Mouse (Mus musculus) lung, embryonic 14.5 days (tissue): ENCODE data around the gene Unc45a. TPM values are rescaled to one million over a fixed set of nuclear protein-coding genes. Genes with fewer than 3 reads are reported as not detected.

ENCODE experiments used
- ATAC-seq: fragments of 200-750 bp; cut with Nextera tagmentation; 2 replicates; pipeline ENCODE4 v1.8.0; 2017; ENCODE audit warnings: mild to moderate bottlenecking, moderate TSS enrichment, moderate library complexity; ENCODE audit not compliant: insufficient read depth
- DNase-seq: peaks from one replicate; pipeline ENCODE4 v3.0.0-alpha.2; 2015
- H3K27ac ChIP-seq: fragments of 300-500 bp; sonication (generic); 2 replicates; pipeline ENCODE4 v1.5.1; 2014; ENCODE audit warnings: low read depth, mild to moderate bottlenecking, moderate library complexity
- H3K27me3 ChIP-seq: fragments of 300-500 bp; sonication (generic); 2 replicates; pipeline ENCODE4 v1.6.1; 2014; ENCODE audit warnings: low read length, control low read depth; ENCODE audit not compliant: insufficient read depth
- H3K36me3 ChIP-seq: fragments of 300-500 bp; sonication (generic); 2 replicates; pipeline ENCODE4 v1.6.1; 2014; ENCODE audit warnings: control low read depth; ENCODE audit not compliant: insufficient read depth
- H3K4me1 ChIP-seq: fragments of 300-500 bp; sonication (generic); 2 replicates; pipeline ENCODE4 v1.6.1; 2014; ENCODE audit warnings: antibody characterized with exemption, control low read depth; ENCODE audit not compliant: insufficient read depth
- H3K4me2 ChIP-seq: fragments of 300-500 bp; sonication (generic); 2 replicates; pipeline ENCODE4 v1.6.1; 2014; ENCODE audit warnings: mild to moderate bottlenecking
- H3K4me3 ChIP-seq: fragments of 300-500 bp; sonication (generic); 2 replicates; pipeline ENCODE4 v1.5.1; 2014; ENCODE audit warnings: low read depth, low read length
- H3K9ac ChIP-seq: fragments of 300-500 bp; sonication (generic); 2 replicates; pipeline ENCODE4 v1.6.1; 2014
- H3K9me3 ChIP-seq: fragments of 300-500 bp; sonication (generic); 2 replicates; pipeline ENCODE4 v1.6.1; 2016; ENCODE audit warnings: low read depth, low read length, control low read depth
- CTCF ChIP-seq: IDR thresholded peaks from 2 replicates; pipeline ENCODE4 v1.5.1; 2016; ENCODE audit warnings: antibody characterized with exemption, low read depth
- WGBS: fragments of 180-500 bp; shearing (Covaris S2); extraction: QIAGEN DNeasy Blood & Tissue Kit; methylation state at CpG from one replicate; pipeline ENCODE4 v1.1.7; 2014; 5-methylcytosine and 5-hydroxymethylcytosine counted together
- polyA plus RNA-seq: library from polyadenylated mRNA; unstranded; fragments of >200 nt; fragmentation: Nextera tagmentation; extraction: Ambion mirVana; gene quantifications from 2 replicates; pipeline ENCODE4 v1.2.1, GENCODE M21; 2014

Gene Unc45a
- polyA plus RNA-seq = 34.3 and 35.3 TPM in 2 replicates

DNA sequence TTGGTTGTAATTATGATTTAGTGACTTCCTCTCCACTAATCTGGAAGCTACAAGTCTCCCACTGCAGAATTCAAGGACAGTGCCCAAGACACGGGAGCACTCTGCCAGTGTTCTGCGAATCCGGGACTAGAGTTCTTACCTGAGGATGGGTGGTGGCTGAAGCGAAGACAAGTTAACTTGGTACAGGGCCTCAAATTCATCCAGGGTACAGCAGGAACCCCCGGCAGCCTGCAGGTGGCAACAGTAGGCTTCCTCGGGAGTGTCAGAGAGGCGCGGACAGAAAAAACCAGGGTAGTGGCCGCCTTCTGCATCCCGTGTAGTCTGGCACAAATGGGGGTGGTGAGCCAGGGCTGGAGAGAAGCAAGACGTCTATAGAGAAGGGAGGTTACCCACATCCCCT, at the start of gene Unc45a:
Unc45a (minus strand) TSS at position 213 of the 400 bp plus-strand sequence.
- WGBS = 2% methylated on average over 11 of the region's 11 CpGs
- H3K27ac ChIP-seq = peak within 1 kb of the TSS; percentile 92

DNA sequence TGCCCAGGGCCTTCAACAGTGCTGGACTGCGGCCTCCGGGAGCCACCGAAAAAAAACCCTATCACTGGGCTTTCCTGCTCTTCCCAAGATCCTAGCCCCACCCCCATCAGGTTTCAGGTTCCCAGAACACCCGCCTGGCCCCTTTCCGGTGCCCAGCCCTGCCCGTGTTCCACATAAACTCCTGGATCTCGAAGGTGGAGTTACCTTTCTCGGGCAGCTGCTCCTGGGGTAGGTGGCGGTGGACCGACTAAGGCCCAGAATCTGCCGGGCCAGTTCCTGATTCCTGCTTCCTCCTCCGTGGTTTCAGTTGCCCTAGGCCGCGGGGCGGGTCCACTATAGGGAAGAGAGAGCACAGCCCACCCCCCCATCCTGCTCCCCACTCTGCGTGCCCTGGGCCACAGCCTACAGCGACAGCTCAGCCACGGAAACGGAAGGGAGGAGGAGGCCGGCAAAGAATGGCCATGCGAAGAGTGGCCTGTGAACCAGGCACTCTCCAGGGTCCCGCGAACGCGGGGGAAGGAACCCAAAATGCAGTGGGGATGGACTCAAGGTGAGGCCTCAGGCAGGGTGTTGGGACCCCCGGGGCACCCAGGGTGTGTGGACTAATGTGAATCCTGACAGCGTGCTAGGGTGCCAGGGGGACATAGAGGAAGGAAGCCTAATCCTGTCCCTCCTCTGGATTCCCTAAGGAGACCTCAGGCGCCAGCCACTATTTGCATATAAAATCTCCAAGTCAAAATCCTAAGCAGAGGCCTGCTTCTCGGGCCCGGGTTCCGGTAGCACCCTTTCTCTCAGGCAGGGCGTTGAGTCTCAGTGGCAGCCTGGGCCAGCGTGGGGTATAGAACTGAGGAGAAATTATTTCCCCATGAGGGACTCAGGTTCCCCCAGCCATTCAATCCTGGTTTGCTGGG, 47.1 kb upstream of the Unc45a start, which contains the start of gene Fes:
Fes (minus strand) TSS at position 314 of the 911 bp plus-strand sequence.
- TF ChIP-seq CTCF = no peak
- Histone ChIP-seq H3K9ac (peak within 1 kb of the TSS; percentile 61), H3K9me3 (no peaks in the 10 kb centered on the region), H3K36me3 (peaks cover 39% of the 10 kb centered on the region), H3K27me3 (no peaks in the 10 kb centered on the region), H3K27ac (peak within 1 kb of the TSS; percentile 78), H3K4me3 (peak within 1 kb of the TSS; percentile 33), H3K4me2 (peak within 1 kb of the TSS; percentile 60), H3K4me1 (peaks cover 4% of the 10 kb centered on the region; the same call in 1 of the 2 replicates)
- 17% methylated on average over 33 of the region's 33 CpGs for WGBS
- ATAC-seq (peak; percentile 22), DNase-seq (peak; percentile 59)

More for the DNA sequence above, at the start of gene Unc45a:
- peak within 1 kb of the TSS; percentile 62 for H3K4me3 ChIP-seq
- peak; percentile 60 for ATAC-seq
- no peaks in the 10 kb centered on the region for H3K9me3 ChIP-seq
- H3K9ac ChIP-seq = peak within 1 kb of the TSS; percentile 66
- 0 out of 2 replicates have a peak, but pooled peaks cover 13% of the 10 kb centered on the region for H3K4me1 ChIP-seq
- TF ChIP-seq CTCF = peak; percentile 79
- H3K4me2 ChIP-seq = peak within 1 kb of the TSS; percentile 86
- H3K36me3 ChIP-seq = peaks cover 20% of the 10 kb centered on the region
- DNase-seq = peak; percentile 87
- H3K27me3 ChIP-seq = no peaks in the 10 kb centered on the region

GRCm38 (mm10) chr7:80387033-80387632, 46.3 kb upstream of the Unc45a start:
- DNase-seq (peak; percentile 17), ATAC-seq (no peak)
- Histone ChIP-seq H3K27me3 (no peaks in the 10 kb centered on the region), H3K9ac (peak overlapping the region; percentile 61), H3K27ac (peak overlapping the region; percentile 78), H3K9me3 (no peaks in the 10 kb centered on the region), H3K4me2 (peak overlapping the region; percentile 60), H3K36me3 (peaks cover 35% of the 10 kb centered on the region), H3K4me1 (peaks cover 4% of the 10 kb centered on the region; the same call in 1 of the 2 replicates), H3K4me3 (peak overlapping the region; percentile 33)
- 42% methylated on average over 17 of the region's 17 CpGs for WGBS
- no peak for TF ChIP-seq CTCF

- H3K4me1 ChIP-seq = peaks cover 4% of the 10 kb centered on the region; the same call in 1 of the 2 replicates
- DNase-seq = peak; percentile 97
- H3K9ac ChIP-seq = 0 out of 2 replicates have a peak overlapping the region, but pooled peaks have one; percentile 11
- TF ChIP-seq CTCF = peak; percentile 98
- no peaks in the 10 kb centered on the region for H3K9me3 ChIP-seq
- 36% methylated on average over 18 of the region's 18 CpGs for WGBS
- H3K27me3 ChIP-seq = no peaks in the 10 kb centered on the region
- peaks cover 27% of the 10 kb centered on the region for H3K36me3 ChIP-seq
- peak; percentile 82 for ATAC-seq
- peak overlapping the region; percentile 60 for H3K4me2 ChIP-seq
- no peak overlapping the region for H3K4me3 ChIP-seq
- peak overlapping the region; percentile 22; the same call in 1 of the 2 replicates for H3K27ac ChIP-seq
Measured at GRCm38 (mm10) chr7:80386235-80386930, 45.6 kb upstream of the Unc45a start.

GRCm38 (mm10) chr7:80382919-80383318, 42.1 kb upstream of the Unc45a start:
- H3K27ac ChIP-seq = no peak overlapping the region
- H3K4me3 ChIP-seq = no peak overlapping the region
- 59% methylated on average over 11 of the region's 11 CpGs for WGBS
- peaks cover 4% of the 10 kb centered on the region; the same call in 1 of the 2 replicates for H3K4me1 ChIP-seq
- no peak for DNase-seq
- no peaks in the 10 kb centered on the region for H3K9me3 ChIP-seq
- H3K4me2 ChIP-seq = no peak overlapping the region
- H3K27me3 ChIP-seq = no peaks in the 10 kb centered on the region
- no peak for ATAC-seq
- 0 out of 2 replicates have a peak, but pooled peaks cover 3% of the 10 kb centered on the region for H3K36me3 ChIP-seq
- no peak overlapping the region for H3K9ac ChIP-seq
- no peak for TF ChIP-seq CTCF

DNA sequence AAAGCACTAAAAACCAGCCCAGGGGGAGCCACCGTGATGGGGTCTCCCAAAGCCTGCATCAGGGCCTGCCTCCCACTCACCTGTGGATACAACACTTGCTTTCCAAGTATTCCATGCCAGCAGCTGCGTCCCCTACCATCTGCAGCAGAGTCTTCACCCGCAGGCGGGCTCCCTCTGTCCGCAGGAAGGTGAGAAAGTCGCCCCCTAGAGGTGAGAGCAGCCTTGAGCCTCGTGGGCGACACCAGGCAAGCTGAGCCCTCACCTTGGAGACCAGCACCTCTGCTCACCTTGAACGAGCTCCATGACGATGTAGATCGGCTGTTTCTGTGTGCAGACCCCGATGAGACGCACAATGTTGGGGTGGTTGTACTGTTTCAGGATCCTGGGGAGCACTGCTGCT, 38.7 kb upstream of the Unc45a start:
- no peaks in the 10 kb centered on the region for H3K4me1 ChIP-seq
- DNase-seq (peak; percentile 54), ATAC-seq (no peak)
- TF ChIP-seq CTCF = peak; percentile 60
- H3K27ac ChIP-seq = no peak overlapping the region
- no peak overlapping the region for H3K4me3 ChIP-seq
- 0 out of 2 replicates have a peak, but pooled peaks cover 3% of the 10 kb centered on the region for H3K36me3 ChIP-seq
- no peak overlapping the region for H3K9ac ChIP-seq
- 56% methylated on average over 13 of the region's 13 CpGs for WGBS
- no peaks in the 10 kb centered on the region for H3K27me3 ChIP-seq
- H3K4me2 ChIP-seq = no peak overlapping the region
- H3K9me3 ChIP-seq = no peaks in the 10 kb centered on the region
